Mouse (Mus musculus) midbrain, postnatal 0 days (tissue): ENCODE measurements around the gene Cbwd1. TPM values are rescaled to one million over a fixed set of nuclear protein-coding genes. Genes with fewer than 3 reads are reported as not detected.

Source experiments
- ATAC-seq: fragments of 200-750 bp; cut with Nextera tagmentation; 2 replicates; pipeline ENCODE4 v1.8.0; 2017; ENCODE audit warnings: moderate number of reproducible peaks, mild to moderate bottlenecking, moderate TSS enrichment, moderate library complexity; ENCODE audit not compliant: low FRiP score
- DNase-seq: peaks from one replicate; pipeline ENCODE4 v3.0.0-alpha.2; 2015; ENCODE audit warnings: low spot score
- H3K27ac ChIP-seq: fragments of 300-500 bp; sonication (generic); 2 replicates; pipeline ENCODE4 v1.5.1; 2014; ENCODE audit warnings: low read depth, mild to moderate bottlenecking, low read length, mixed read lengths
- H3K27me3 ChIP-seq: fragments of 300-500 bp; sonication (generic); 2 replicates; pipeline ENCODE4 v1.6.1; 2014; ENCODE audit warnings: low read length, control low read depth, mixed read lengths; ENCODE audit not compliant: insufficient read depth
- H3K36me3 ChIP-seq: fragments of 300-500 bp; sonication (generic); 2 replicates; pipeline ENCODE4 v1.6.1; 2014; ENCODE audit warnings: low read length, control low read depth, mixed read lengths; ENCODE audit not compliant: insufficient read depth
- H3K4me1 ChIP-seq: fragments of 300-500 bp; sonication (generic); 2 replicates; pipeline ENCODE4 v1.6.1; 2014; ENCODE audit warnings: mild to moderate bottlenecking, control low read depth, antibody characterized with exemption, low read length, mixed read lengths; ENCODE audit not compliant: insufficient read depth
- H3K4me2 ChIP-seq: fragments of 300-500 bp; sonication (generic); 2 replicates; pipeline ENCODE4 v1.6.1; 2014; ENCODE audit warnings: low read depth, mild to moderate bottlenecking, low read length, mixed read lengths; ENCODE audit not compliant: poor library complexity, severe bottlenecking
- H3K4me3 ChIP-seq: fragments of 300-500 bp; sonication (generic); 2 replicates; pipeline ENCODE4 v1.5.1; 2014; ENCODE audit warnings: low read depth, mild to moderate bottlenecking, low read length, moderate library complexity
- H3K9ac ChIP-seq: fragments of 300-500 bp; sonication (generic); replicated peaks from 2 replicates; pipeline ENCODE4 v1.6.1; 2014; ENCODE audit warnings: mild to moderate bottlenecking, low read length, moderate library complexity, mixed read lengths; ENCODE audit not compliant: poor library complexity, severe bottlenecking
- H3K9me3 ChIP-seq: fragments of 300-500 bp; sonication (generic); 2 replicates; pipeline ENCODE4 v1.6.1; 2016; ENCODE audit warnings: low read length, control low read depth
- CTCF ChIP-seq: IDR thresholded peaks from 2 replicates; pipeline ENCODE4 v1.5.1; 2016; ENCODE audit warnings: antibody characterized with exemption, mild to moderate bottlenecking
- WGBS: fragments of 180-500 bp; shearing (Covaris S2); extraction: QIAGEN DNeasy Blood & Tissue Kit; methylation state at CpG from one replicate; pipeline ENCODE4 v1.1.7; 2014; 5-methylcytosine and 5-hydroxymethylcytosine counted together
- polyA plus RNA-seq: library from polyadenylated mRNA; unstranded; fragments of >200 nt; fragmentation: Nextera tagmentation; extraction: Ambion mirVana; gene quantifications from 2 replicates; pipeline ENCODE4 v1.2.1, GENCODE M21; 2015
- total RNA-seq: library from RNA; depleted of rRNA; stranded (reverse); fragments of >200 nt; gene quantifications from 2 replicates; pipeline ENCODE4 v1.2.3, GENCODE M21; 2014

Gene Cbwd1
- total and polyA plus RNA-seq, 2 experiments from 2014 or later, result 6.8 to 11.7 TPM

- no peak overlapping the region for H3K9ac ChIP-seq
- no peak overlapping the region for H3K27ac ChIP-seq
- no peaks in the 10 kb centered on the region for H3K4me1 ChIP-seq
- peak overlapping the region; percentile 73 for H3K4me3 ChIP-seq
- no peak for ATAC-seq
- no peak for DNase-seq
- H3K27me3 ChIP-seq, result peaks cover 40% of the 10 kb centered on the region
- no peaks in the 10 kb centered on the region for H3K9me3 ChIP-seq
- WGBS, result 31% methylated on average over 9 of the region's 9 CpGs
- TF ChIP-seq CTCF, result no peak
- H3K36me3 ChIP-seq, result no peaks in the 10 kb centered on the region
- H3K4me2 ChIP-seq, result peak overlapping the region; percentile 98
Measured at GRCm38 (mm10) chr19:25000153-25000552, 38.7 kb upstream of the Cbwd1 start.

- H3K36me3 ChIP-seq, result no peaks in the 10 kb centered on the region
- WGBS, result under 1% methylated on average over 107 of the region's 109 CpGs
- H3K9me3 ChIP-seq, result no peaks in the 10 kb centered on the region
- no peaks in the 10 kb centered on the region for H3K4me1 ChIP-seq
- peaks cover 40% of the 10 kb centered on the region for H3K27me3 ChIP-seq
- TF ChIP-seq CTCF, result no peak; the same call in 1 of the 2 replicates
- peak within 1 kb of the TSS; percentile 98 for H3K4me2 ChIP-seq
- ATAC-seq, result peak; percentile 52
- H3K27ac ChIP-seq, result no peak within 1 kb of the TSS
- DNase-seq, result peak; percentile 19
- H3K4me3 ChIP-seq, result peak within 1 kb of the TSS; percentile 73
- 0 out of 2 replicates have a peak within 1 kb of the TSS, but pooled peaks have one; percentile 26 for H3K9ac ChIP-seq
Measured at GRCm38 (mm10) chr19:24999201-24999886, 37.9 kb upstream of the Cbwd1 start, which contains the start of gene Dock8. Gene Dock8, plus strand, starts transcription at chr19:24999534.

- Histone ChIP-seq H3K4me2 (no peak overlapping the region), H3K4me3 (peak overlapping the region; percentile 73; the same call in 1 of the 2 replicates), H3K4me1 (no peaks in the 10 kb centered on the region), H3K27me3 (peaks cover 40% of the 10 kb centered on the region), H3K36me3 (no peaks in the 10 kb centered on the region), H3K27ac (no peak overlapping the region), H3K9ac (no peak overlapping the region), H3K9me3 (no peaks in the 10 kb centered on the region)
- DNase-seq (no peak), ATAC-seq (no peak)
- no peak for TF ChIP-seq CTCF
- WGBS, result 68% methylated on average over 5 of the region's 5 CpGs
Measured at GRCm38 (mm10) chr19:24998561-24998960, 37.2 kb upstream of the Cbwd1 start.

GRCm38 (mm10) chr19:24996815-24997704 is 35.6 kb upstream of the Cbwd1 start:
- peaks cover 38% of the 10 kb centered on the region for H3K27me3 ChIP-seq
- H3K9me3 ChIP-seq, result no peaks in the 10 kb centered on the region
- ATAC-seq (no peak), DNase-seq (no peak)
- 74% methylated on average over 12 of the region's 12 CpGs for WGBS
- no peaks in the 10 kb centered on the region for H3K4me1 ChIP-seq
- no peak overlapping the region for H3K27ac ChIP-seq
- no peaks in the 10 kb centered on the region for H3K36me3 ChIP-seq
- no peak overlapping the region for H3K4me3 ChIP-seq
- H3K9ac ChIP-seq, result no peak overlapping the region
- no peak for TF ChIP-seq CTCF
- no peak overlapping the region for H3K4me2 ChIP-seq

- TF ChIP-seq CTCF, result no peak
- H3K9me3 ChIP-seq, result no peaks in the 10 kb centered on the region
- no peak overlapping the region for H3K4me2 ChIP-seq
- DNase-seq, result peak; percentile 15
- H3K27me3 ChIP-seq, result peaks cover 17% of the 10 kb centered on the region
- no peak overlapping the region for H3K9ac ChIP-seq
- no peaks in the 10 kb centered on the region for H3K4me1 ChIP-seq
- no peak overlapping the region for H3K4me3 ChIP-seq
- whole genome bisulfite sequencing, result 43% methylated on average over 8 of the region's 8 CpGs
- H3K27ac ChIP-seq, result no peak overlapping the region
- ATAC-seq, result no peak
- H3K36me3 ChIP-seq, result no peaks in the 10 kb centered on the region
Measured at GRCm38 (mm10) chr19:24994900-24995299, 33.5 kb upstream of the Cbwd1 start.

- no peaks in the 10 kb centered on the region for H3K36me3 ChIP-seq
Measured at GRCm38 (mm10) chr19:24993526-24993925, 32.1 kb upstream of the Cbwd1 start.

More at GRCm38 (mm10) chr19:24993526-24993925, 32.1 kb upstream of the Cbwd1 start:
- TF ChIP-seq CTCF, result no peak
- H3K27ac ChIP-seq, result no peak overlapping the region
- H3K4me1 ChIP-seq, result no peaks in the 10 kb centered on the region
- WGBS, result 74% methylated on average over 6 of the region's 6 CpGs
- no peaks in the 10 kb centered on the region for H3K9me3 ChIP-seq
- H3K27me3 ChIP-seq, result peaks cover 9% of the 10 kb centered on the region
- H3K9ac ChIP-seq, result no peak overlapping the region
- DNase-seq, result no peak
- no peak overlapping the region for H3K4me2 ChIP-seq
- H3K4me3 ChIP-seq, result no peak overlapping the region
- no peak for ATAC-seq
